Comparison of ENCODE assay signal across 8 mouse cellular contexts in the genomic region with DNA sequence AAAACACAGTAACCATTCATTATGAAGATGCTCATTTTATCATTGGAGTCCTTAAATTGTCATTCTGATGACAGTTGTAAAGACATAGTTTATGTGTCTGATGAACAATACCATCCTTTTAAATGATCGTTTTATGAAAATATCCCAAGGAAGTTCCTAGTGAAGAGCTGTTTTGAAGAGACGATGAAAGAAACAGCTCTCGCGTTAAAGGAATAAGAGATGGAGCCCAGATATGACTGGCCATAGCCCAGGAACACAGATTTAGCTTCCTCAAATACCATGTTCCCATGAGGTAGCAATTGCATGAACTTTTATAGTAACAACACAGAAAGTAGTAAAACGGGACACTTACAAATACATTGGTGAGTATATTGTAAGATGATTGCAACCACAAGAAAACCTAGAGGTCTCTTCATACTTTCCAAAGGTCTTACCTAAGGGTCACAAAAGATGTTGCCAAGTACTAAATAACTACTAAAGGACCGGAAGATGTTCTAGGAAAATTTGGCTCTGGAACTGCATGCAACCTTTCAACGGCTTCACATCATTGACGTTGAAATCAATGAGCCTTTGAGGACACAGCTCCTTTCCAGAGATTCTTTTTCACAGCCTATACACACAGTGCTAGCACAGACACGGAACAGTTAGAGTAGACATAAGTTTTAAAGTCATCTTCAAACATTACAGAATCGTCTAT. TPM values are rescaled to one million over a fixed set of nuclear protein-coding genes. Genes with fewer than 3 reads are reported as not detected.
DNase-seq lines count a peak whose midpoint lies in the region; ATAC-seq and TF ChIP-seq lines count a peak whose summit lies in the region.

No protein-coding gene starts in this region.

- ATAC-seq in forebrain, embryonic 15.5 days (replicated peaks): no peak
- no peak for ATAC-seq in liver, embryonic 14.5 days (ENCODE audit: insufficient read depth)

- 68% methylated on average over 10 of the region's 10 CpGs for WGBS in forebrain, embryonic 15.5 days
- 46% methylated on average over 10 of the region's 10 CpGs for WGBS in liver, embryonic 14.5 days (ENCODE audit: insufficient replicate concordance)

- TF ChIP-seq CTCF in C2C12 (IDR thresholded peaks at IDR 0.05; ENCODE audit: control insufficient read depth, insufficient read depth, insufficient read length): no peak
- no peak for TF ChIP-seq CTCF in liver, embryonic 14.5 days (IDR thresholded peaks at IDR 0.05; ENCODE audit: low read depth)

- H3K4me3 ChIP-seq in C2C12 (ENCODE audit: insufficient read depth, poor library complexity, severe bottlenecking): peak overlapping the region; percentile 65
- H3K4me3 ChIP-seq in forebrain, embryonic 15.5 days: peak overlapping the region; percentile 84
- H3K4me3 ChIP-seq in liver, embryonic 14.5 days (ENCODE audit: insufficient read depth in 1 of 2, low read depth in 2 of 2, low read length in 2 of 2): peak overlapping the region; percentile 55 to 70; a peak in 3 of 4 replicates

- H3K27me3 ChIP-seq in C2C12 (ENCODE audit: control insufficient read depth, insufficient read depth, insufficient read length): no peaks in the 10 kb centered on the region
- no peaks in the 10 kb centered on the region for H3K27me3 ChIP-seq in forebrain, embryonic 15.5 days
- H3K27me3 ChIP-seq in liver, embryonic 14.5 days (ENCODE audit: control insufficient read depth, insufficient read depth, low read length): no peaks in the 10 kb centered on the region

- no peak for TF ChIP-seq EP300 in liver, embryonic 14.5 days (IDR thresholded peaks at IDR 0.05; ENCODE audit: low read depth)

- peak overlapping the region; percentile 60 for H3K9ac ChIP-seq in forebrain, embryonic 15.5 days (replicated peaks)
- peak overlapping the region; percentile 61 for H3K9ac ChIP-seq in liver, embryonic 14.5 days (replicated peaks)

- peak; percentile 46 for DNase-seq in heart, adult 11 months
- no peak for DNase-seq in heart, adult 8-10 months (ENCODE audit: low spot score)
- no peak for DNase-seq in liver, embryonic 14.5 days (ENCODE audit: low read depth in 3 of 3, low spot score in 3 of 3)
- DNase-seq in gastrocnemius, adult 8-10 months (ENCODE audit: low spot score in 2 of 2): no peak
- no peak for DNase-seq in layer of hippocampus, adult 18-20 months (ENCODE audit: low spot score in 2 of 2)
- no peak for DNase-seq in urinary bladder, postnatal 10 days (ENCODE audit: low spot score)

- H3ac ChIP-seq in C2C12 (ENCODE audit: control insufficient read depth, insufficient read length, low read depth): peak overlapping the region; percentile 51

- peaks cover 22% of the 10 kb centered on the region for H3K4me1 ChIP-seq in forebrain, embryonic 15.5 days
- peaks cover 5 to 14% of the 10 kb centered on the region in 2 experiments; a peak in 3 of 4 replicates for H3K4me1 ChIP-seq in liver, embryonic 14.5 days (replicated peaks; ENCODE audit: control insufficient read depth in 2 of 2, insufficient read depth in 2 of 2, low read length in 1 of 2)

- H3K27ac ChIP-seq in forebrain, embryonic 15.5 days (replicated peaks): peak overlapping the region; percentile 88
- peak overlapping the region; percentile 37 for H3K27ac ChIP-seq in liver, embryonic 14.5 days

- peak overlapping the region; percentile 92 for H3K4me2 ChIP-seq in forebrain, embryonic 15.5 days (replicated peaks)
- peak overlapping the region; percentile 93 for H3K4me2 ChIP-seq in liver, embryonic 14.5 days (ENCODE audit: low read depth)

- H3K79me3 ChIP-seq in C2C12 (ENCODE audit: low read depth): peaks cover 21% of the 10 kb centered on the region

- peaks cover 12% of the 10 kb centered on the region for H3K36me3 ChIP-seq in C2C12 (ENCODE audit: control insufficient read depth, insufficient read depth)
- H3K36me3 ChIP-seq in forebrain, embryonic 15.5 days: peaks cover 21% of the 10 kb centered on the region
- peaks cover 5% of the 10 kb centered on the region for H3K36me3 ChIP-seq in liver, embryonic 14.5 days (replicated peaks; ENCODE audit: control insufficient read depth, insufficient read depth, low read depth)

- no peaks in the 10 kb centered on the region for H3K9me3 ChIP-seq in forebrain, embryonic 15.5 days
- H3K9me3 ChIP-seq in liver, embryonic 14.5 days (ENCODE audit: control insufficient read depth, low read length): no peaks in the 10 kb centered on the region

- peaks cover 36% of the 10 kb centered on the region for H3K79me2 ChIP-seq in C2C12 (ENCODE audit: control insufficient read depth, insufficient read depth)

TF ChIP-seq in C2C12, 6 proteins besides CTCF, POLR2A, EP300 and RAD21:
- TF ChIP-seq MAX (IDR thresholded peaks at IDR 0.05): no peak
- TF ChIP-seq USF1 (IDR thresholded peaks at IDR 0.05; ENCODE audit: low read depth): no peak
- TF ChIP-seq MYOD1 (IDR thresholded peaks at IDR 0.05; ENCODE audit: control insufficient read depth, insufficient read length, low read depth): no peak
- no peak for TF ChIP-seq CEBPB (IDR thresholded peaks at IDR 0.05; ENCODE audit: low read depth)
- no peak for TF ChIP-seq MYOG (IDR thresholded peaks at IDR 0.05; ENCODE audit: control insufficient read depth, extremely low read depth, insufficient read length)

RNA-seq across cellular contexts. Expression of a gene that starts 0.7 kb away (rescaled TPM):
- 1 to 10 TPM; 4.5 to 6.7 (median 5.6) TPM for total RNA-seq in heart, adult 8-10 months (2022)
- 21.2 TPM for polyA plus RNA-seq in C2C12 (2012; fragmentation: generic; extraction: Trizol)
- 22.2 and 24.7 TPM in 2 replicates for polyA plus RNA-seq in forebrain, embryonic 15.5 days (2015; fragmentation: Nextera tagmentation; extraction: Ambion mirVana)
- 3.8 and 4.9 TPM in 2 replicates for polyA plus RNA-seq in liver, embryonic 14.5 days (2012; rRNA removed)
- 4.2 and 5.5 TPM in 2 replicates for polyA plus RNA-seq in liver, embryonic 14.5 days (2014; fragmentation: Nextera tagmentation; extraction: Ambion mirVana)
- total RNA-seq in gastrocnemius, adult 8-10 months (2022): 10 to 100 TPM in 2 of 4 experiments, 1 to 10 TPM in 2; 7.1 to 11.4 (median 10.0) TPM
- 10 to 100 TPM; 11.4 to 13.0 TPM for total RNA-seq in layer of hippocampus, adult 18-20 months (2021)

RNA-seq across cellular contexts. Expression of a gene that starts 21.2 kb away (rescaled TPM):
- total RNA-seq in heart, adult 8-10 months (2022): 10 to 100 TPM; 20.9 to 25.3 (median 24.1) TPM
- 12.3 TPM for polyA plus RNA-seq in C2C12 (2012; fragmentation: generic; extraction: Trizol)
- polyA plus RNA-seq in forebrain, embryonic 15.5 days (2015; fragmentation: Nextera tagmentation; extraction: Ambion mirVana): 70.7 and 76.7 TPM in 2 replicates
- polyA plus RNA-seq in liver, embryonic 14.5 days (2012; rRNA removed): 3.4 and 5.6 TPM in 2 replicates
- polyA plus RNA-seq in liver, embryonic 14.5 days (2014; fragmentation: Nextera tagmentation; extraction: Ambion mirVana): 13.5 TPM in 2 replicates
- 10 to 100 TPM; 16.6 to 19.7 (median 19.2) TPM for total RNA-seq in gastrocnemius, adult 8-10 months (2022)
- 100 to 1,000 TPM; 103 to 109 TPM for total RNA-seq in layer of hippocampus, adult 18-20 months (2021)
